Mouse (Mus musculus): ENCODE measurements around the gene Maneal.

DNA sequence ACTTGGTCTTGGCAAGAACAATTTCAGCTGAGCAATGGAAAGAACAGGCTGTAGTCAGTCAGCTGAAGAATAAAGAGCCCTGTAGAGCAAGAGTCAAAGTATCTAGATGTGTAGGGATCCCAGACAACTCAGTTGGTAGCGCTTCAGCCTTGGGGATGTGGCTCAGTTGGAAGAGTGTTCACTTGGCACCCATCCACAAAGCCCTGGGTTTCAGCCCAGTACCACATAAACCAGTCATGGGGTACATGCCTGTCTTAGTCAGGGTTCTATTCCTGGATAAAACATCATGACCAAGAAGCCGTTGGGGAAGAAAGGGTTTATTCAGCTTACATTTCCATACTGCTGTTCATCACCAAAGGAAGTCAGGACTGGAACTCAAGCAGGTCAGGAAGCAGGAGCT, 28.0 kb upstream of the Maneal start:
- TF ChIP-seq POLR2A (IDR thresholded peaks at IDR 0.05; ENCODE audit: borderline replicate concordance, insufficient read depth, low read length) (no peak), CTCF (IDR thresholded peaks at IDR 0.05; ENCODE audit: borderline replicate concordance, insufficient read depth, low read depth, low read length) (no peak)

Data from cerebellum, adult 2 months (tissue).